Mouse (Mus musculus) brain, embryonic 14.5 days (tissue): Measurements from ENCODE around the gene Msh5.

ENCODE experiments used
- CTCF ChIP-seq: fragments of 200-500 bp; IDR thresholded peaks from 2 replicates; pipeline ENCODE4 v1.5.1; 2012; ENCODE audit warnings: inconsistent platforms, mild to moderate bottlenecking, moderate library complexity, borderline replicate concordance; ENCODE audit not compliant: insufficient read depth, insufficient read length; ENCODE audit errors: extremely low read depth
- POLR2A ChIP-seq: fragments of 200-500 bp; IDR thresholded peaks from 2 replicates; pipeline ENCODE4 v1.6.1; 2012; ENCODE audit warnings: mild to moderate bottlenecking, inconsistent platforms, borderline replicate concordance; ENCODE audit not compliant: poor library complexity, insufficient read depth, insufficient read length, severe bottlenecking; ENCODE audit errors: extremely low read depth

GRCm38 (mm10) chr17:35049561-35050016 is 3.0 kb upstream of the Msh5 start, which contains the start of gene Clic1:
- no peak for TF ChIP-seq CTCF
- 0 out of 2 replicates have a peak, but pooled peaks have one; percentile 14 for TF ChIP-seq POLR2A
